Mouse (Mus musculus): ENCODE data around the gene Hoxd4. TPM values are rescaled to one million over a fixed set of nuclear protein-coding genes. Genes with fewer than 3 reads are reported as not detected.
A peak's percentile ranks its signal among the peaks of the same experiment; 100 is the strongest.

Hoxd4 gene
- polyA plus RNA-seq, 1 experiment from 2014 or later, result 0.29 TPM

DNA sequence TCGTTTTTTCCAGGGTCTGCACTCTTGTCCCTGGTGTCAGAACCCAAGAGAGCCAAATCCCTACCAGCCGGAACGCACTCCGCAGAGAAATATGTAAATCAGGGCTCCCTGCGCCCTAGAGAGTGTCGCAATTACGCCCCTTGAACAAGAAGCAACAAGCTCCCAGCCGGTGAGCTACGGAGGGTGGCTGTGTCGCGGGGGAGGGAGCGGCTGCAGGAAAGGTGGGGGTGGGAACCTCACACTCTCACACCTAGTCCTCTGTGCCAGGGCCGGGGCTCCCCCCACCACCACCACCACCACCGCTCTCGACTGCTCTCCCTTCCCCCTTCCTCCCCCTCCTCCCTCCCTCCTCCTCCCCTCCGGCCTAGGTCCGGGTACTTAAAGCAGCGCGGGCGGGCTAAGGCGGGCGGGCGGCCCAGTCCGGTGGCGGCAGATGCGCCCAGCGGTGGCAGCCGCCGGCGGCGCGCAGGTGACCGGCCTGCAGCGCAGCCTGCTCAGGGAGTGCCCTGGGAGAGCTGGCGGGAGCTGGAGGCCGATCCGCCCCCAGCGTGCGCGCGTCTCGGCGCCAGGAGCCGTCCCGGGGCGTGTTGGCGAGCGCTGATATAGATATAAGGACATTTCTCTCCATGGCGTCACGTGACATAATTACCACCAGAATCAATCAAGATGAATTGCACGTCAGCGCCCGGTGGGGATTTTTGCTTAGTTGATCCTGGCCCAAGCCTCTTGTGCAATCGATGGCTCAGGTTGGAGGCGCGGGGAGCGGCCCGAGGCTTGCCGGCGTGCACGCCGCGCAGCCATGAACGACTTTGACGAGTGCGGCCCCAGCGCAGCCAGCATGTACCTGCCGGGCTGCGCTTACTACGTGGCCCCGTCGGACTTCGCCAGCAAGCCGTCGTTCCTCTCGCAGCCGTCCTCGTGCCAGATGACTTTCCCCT, 29.9 kb upstream of the Hoxd4 start:
- Histone ChIP-seq H3K27me3 (peaks cover 78% of the 10 kb centered on the region), H3K4me3 (peak overlapping the region; percentile 60), H3K9ac (peak overlapping the region; percentile 71), H3K27ac (peak overlapping the region; percentile 94), H3K4me2 (peak overlapping the region; percentile 65), H3K4me1 (peaks cover 26% of the 10 kb centered on the region), H3K36me3 (no peaks in the 10 kb centered on the region), H3K9me3 (no peaks in the 10 kb centered on the region)
- ATAC-seq (ENCODE audit: insufficient number of reproducible peaks, low FRiP score, low TSS enrichment, low read depth), result peak; percentile 74
- 2% methylated on average over 67 of the region's 78 CpGs for whole genome bisulfite sequencing

GRCm38 (mm10) chr2:74682796-74683195, 28.9 kb upstream of the Hoxd4 start:
- peaks cover 30% of the 10 kb centered on the region for H3K4me1 ChIP-seq
- peak overlapping the region; percentile 94 for H3K27ac ChIP-seq
- peak overlapping the region; percentile 60 for H3K4me3 ChIP-seq
- H3K9ac ChIP-seq, result peak overlapping the region; percentile 71
- 0% methylated on average over 35 of the region's 51 CpGs for WGBS
- H3K4me2 ChIP-seq, result peak overlapping the region; percentile 65
- H3K9me3 ChIP-seq, result no peaks in the 10 kb centered on the region
- ATAC-seq (ENCODE audit: insufficient number of reproducible peaks, low FRiP score, low TSS enrichment, low read depth), result no peak
- no peaks in the 10 kb centered on the region for H3K36me3 ChIP-seq
- H3K27me3 ChIP-seq, result peaks cover 81% of the 10 kb centered on the region

GRCm38 (mm10) chr2:74683471-74683951, 28.2 kb upstream of the Hoxd4 start:
- ATAC-seq (ENCODE audit: insufficient number of reproducible peaks, low FRiP score, low TSS enrichment, low read depth), result 0 out of 2 replicates have a peak, but pooled peaks have one; percentile 8
- H3K4me1 ChIP-seq, result peaks cover 30% of the 10 kb centered on the region
- peak overlapping the region; percentile 60 for H3K4me3 ChIP-seq
- H3K27ac ChIP-seq, result peak overlapping the region; percentile 94
- H3K9me3 ChIP-seq, result no peaks in the 10 kb centered on the region
- no peaks in the 10 kb centered on the region for H3K36me3 ChIP-seq
- H3K4me2 ChIP-seq, result peak overlapping the region; percentile 65
- 3% methylated on average over 18 of the region's 18 CpGs for WGBS
- H3K9ac ChIP-seq, result peak overlapping the region; percentile 71
- peaks cover 82% of the 10 kb centered on the region for H3K27me3 ChIP-seq

DNA sequence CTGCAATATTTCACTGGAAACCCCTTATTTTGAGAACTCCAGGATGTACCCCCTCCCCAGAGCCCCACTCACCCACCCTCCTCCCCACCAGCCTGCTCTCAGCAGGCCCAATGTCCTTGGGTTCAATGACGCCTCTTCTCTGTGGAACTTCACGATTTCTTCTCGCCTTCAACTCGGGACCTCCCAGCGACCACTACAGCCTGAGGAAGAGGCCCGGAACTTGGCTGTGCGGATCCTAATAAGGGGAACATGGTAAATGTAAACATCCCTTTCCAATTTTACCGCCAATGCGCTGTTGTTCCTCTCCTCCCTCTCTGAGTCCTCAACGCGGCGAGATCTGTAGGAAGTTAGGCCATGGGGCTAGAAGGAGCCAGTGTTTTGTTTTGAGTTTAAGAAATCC, 27.6 kb upstream of the Hoxd4 start:
- peaks cover 79% of the 10 kb centered on the region for H3K27me3 ChIP-seq
- no peaks in the 10 kb centered on the region for H3K9me3 ChIP-seq
- ATAC-seq (ENCODE audit: insufficient number of reproducible peaks, low FRiP score, low TSS enrichment, low read depth), result no peak
- peak overlapping the region; percentile 94 for H3K27ac ChIP-seq
- H3K9ac ChIP-seq, result peak overlapping the region; percentile 71
- peak overlapping the region; percentile 65 for H3K4me2 ChIP-seq
- WGBS, result 15% methylated on average over 12 of the region's 12 CpGs
- H3K36me3 ChIP-seq, result no peaks in the 10 kb centered on the region
- H3K4me3 ChIP-seq, result peak overlapping the region; percentile 60
- peaks cover 26% of the 10 kb centered on the region for H3K4me1 ChIP-seq

DNA sequence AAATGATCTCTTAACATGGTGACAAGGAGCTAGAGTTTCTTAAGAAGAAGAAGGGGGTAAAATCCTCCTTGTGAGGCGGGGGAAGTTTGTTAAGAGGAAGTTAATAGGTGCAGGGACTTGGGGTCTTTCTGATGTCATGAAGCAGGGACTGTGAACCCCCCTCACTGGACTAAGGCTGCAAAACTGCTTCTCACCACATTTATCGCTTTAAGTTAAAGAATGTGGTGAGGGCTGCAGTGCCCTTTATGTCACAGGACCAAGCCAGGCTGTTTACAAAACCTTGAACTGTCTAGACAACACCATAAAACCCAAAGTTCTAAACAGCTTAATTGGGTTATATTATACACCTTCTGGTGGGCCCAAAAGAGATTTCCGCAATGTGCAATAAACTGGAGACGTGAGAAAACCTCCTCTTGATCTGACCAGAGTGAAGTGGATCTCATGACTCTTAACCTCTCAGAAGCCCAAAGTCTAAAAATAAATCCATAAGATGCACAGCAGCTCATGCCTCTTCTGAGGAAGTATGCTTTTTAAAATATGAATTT, 26.6 kb upstream of the Hoxd4 start:
- Histone ChIP-seq H3K4me1 (peaks cover 21% of the 10 kb centered on the region), H3K27ac (no peak overlapping the region; the same call in 1 of the 2 replicates), H3K27me3 (peaks cover 78% of the 10 kb centered on the region), H3K36me3 (no peaks in the 10 kb centered on the region), H3K4me2 (peak overlapping the region; percentile 65), H3K9me3 (no peaks in the 10 kb centered on the region), H3K4me3 (peak overlapping the region; percentile 60), H3K9ac (no peak overlapping the region)
- no peak for ATAC-seq (ENCODE audit: insufficient number of reproducible peaks, low FRiP score, low TSS enrichment, low read depth)
- 32% methylated on average over 4 of the region's 4 CpGs for WGBS

GRCm38 (mm10) chr2:74686301-74686987, 25.3 kb upstream of the Hoxd4 start:
- H3K36me3 ChIP-seq, result no peaks in the 10 kb centered on the region
- H3K4me3 ChIP-seq, result peak overlapping the region; percentile 42
- H3K9ac ChIP-seq, result peak overlapping the region; percentile 34
- ATAC-seq (ENCODE audit: insufficient number of reproducible peaks, low FRiP score, low TSS enrichment, low read depth), result no peak
- peaks cover 26% of the 10 kb centered on the region for H3K4me1 ChIP-seq
- no peaks in the 10 kb centered on the region for H3K9me3 ChIP-seq
- H3K27ac ChIP-seq, result peak overlapping the region; percentile 78
- H3K4me2 ChIP-seq, result peak overlapping the region; percentile 49
- 10% methylated on average over 17 of the region's 17 CpGs for WGBS
- peaks cover 72% of the 10 kb centered on the region for H3K27me3 ChIP-seq

- WGBS, result 4% methylated on average over 27 of the region's 27 CpGs
- H3K9ac ChIP-seq, result peak overlapping the region; percentile 34
Observed at GRCm38 (mm10) chr2:74686988-74687697, 24.6 kb upstream of the Hoxd4 start.

DNA sequence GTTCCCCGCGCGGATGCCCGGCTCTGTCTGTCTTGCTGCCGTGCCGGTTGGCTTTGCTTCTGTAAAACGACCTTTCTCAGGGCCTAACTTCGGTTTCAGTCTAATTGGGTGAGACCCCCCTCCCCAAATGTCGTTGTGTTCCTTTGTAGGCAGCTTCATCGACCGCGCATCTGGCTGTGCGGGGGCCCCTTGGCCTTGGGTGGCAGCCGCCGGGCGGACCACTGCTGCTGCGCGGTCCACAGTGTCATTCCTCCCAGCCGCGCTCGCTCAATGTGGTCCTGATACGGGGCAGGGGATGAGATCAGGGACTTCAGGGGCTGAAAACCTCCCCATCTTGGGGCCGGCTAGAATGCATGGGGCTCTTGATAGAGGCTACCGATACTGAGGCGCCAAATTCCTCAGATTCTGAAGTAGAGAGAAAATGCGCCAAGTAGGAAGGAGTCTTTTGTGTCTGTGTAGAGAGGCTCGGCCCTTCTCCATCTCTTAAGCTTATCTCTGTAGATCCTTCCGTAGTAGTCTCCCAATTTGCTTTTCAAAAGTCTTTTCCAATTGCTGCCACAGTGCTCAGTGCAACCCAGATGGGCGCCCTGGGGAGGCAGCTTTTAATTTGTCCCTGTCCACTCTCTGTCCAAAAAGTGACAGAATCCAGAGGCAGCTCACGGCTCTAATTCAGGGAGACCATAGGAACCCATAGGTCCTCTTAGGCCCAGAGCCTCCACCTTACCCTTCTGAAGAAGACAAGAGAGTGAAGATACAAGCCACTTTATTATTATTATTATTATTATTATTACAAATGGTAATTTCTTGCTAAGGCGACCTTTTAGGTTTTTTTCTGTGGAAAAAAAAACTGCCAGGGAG, 23.8 kb upstream of the Hoxd4 start:
- Histone ChIP-seq H3K27ac (peak overlapping the region; percentile 78), H3K27me3 (peaks cover 71% of the 10 kb centered on the region), H3K36me3 (no peaks in the 10 kb centered on the region; the same call in 1 of the 2 replicates), H3K9ac (peak overlapping the region; percentile 34), H3K9me3 (no peaks in the 10 kb centered on the region), H3K4me2 (peak overlapping the region; percentile 49), H3K4me3 (peak overlapping the region; percentile 42), H3K4me1 (peaks cover 24% of the 10 kb centered on the region)
- WGBS, result 5% methylated on average over 31 of the region's 31 CpGs
- ATAC-seq (ENCODE audit: insufficient number of reproducible peaks, low FRiP score, low TSS enrichment, low read depth), result no peak

More at GRCm38 (mm10) chr2:74686988-74687697, 24.6 kb upstream of the Hoxd4 start:
- Histone ChIP-seq H3K27me3 (peaks cover 72% of the 10 kb centered on the region), H3K4me1 (peaks cover 24% of the 10 kb centered on the region), H3K4me2 (peak overlapping the region; percentile 49), H3K27ac (peak overlapping the region; percentile 78), H3K9me3 (no peaks in the 10 kb centered on the region), H3K36me3 (no peaks in the 10 kb centered on the region; the same call in 1 of the 2 replicates), H3K4me3 (peak overlapping the region; percentile 42)
- ATAC-seq (ENCODE audit: insufficient number of reproducible peaks, low FRiP score, low TSS enrichment, low read depth), result no peak

GRCm38 (mm10) chr2:74688795-74689573, 22.7 kb upstream of the Hoxd4 start:
- peak overlapping the region; percentile 49 for H3K4me2 ChIP-seq
- peaks cover 71% of the 10 kb centered on the region for H3K27me3 ChIP-seq
- no peaks in the 10 kb centered on the region for H3K9me3 ChIP-seq
- peaks cover 28% of the 10 kb centered on the region for H3K4me1 ChIP-seq
- peak overlapping the region; percentile 26 for H3K4me3 ChIP-seq
- WGBS, result 14% methylated on average over 12 of the region's 12 CpGs
- no peaks in the 10 kb centered on the region; the same call in 1 of the 2 replicates for H3K36me3 ChIP-seq
- H3K27ac ChIP-seq, result peak overlapping the region; percentile 74
- peak overlapping the region; percentile 27; the same call in 1 of the 2 replicates for H3K9ac ChIP-seq
- ATAC-seq (ENCODE audit: insufficient number of reproducible peaks, low FRiP score, low TSS enrichment, low read depth), result no peak

All from limb, embryonic 15.5 days (tissue).